Mouse (Mus musculus) liver, postnatal 0 days (tissue): ENCODE measurements around the gene Gm20594. TPM values are rescaled to one million over a fixed set of nuclear protein-coding genes. Genes with fewer than 3 reads are reported as not detected.

ENCODE experiments used
- ATAC-seq: fragments of 200-750 bp; cut with Nextera tagmentation; 2 replicates; pipeline ENCODE4 v1.8.0; 2017; ENCODE audit warnings: mild to moderate bottlenecking, moderate library complexity
- DNase-seq: peaks from one replicate; pipeline ENCODE4 v3.0.0-alpha.2; 2016
- H3K27ac ChIP-seq: fragments of 300-500 bp; sonication (generic); 2 replicates; pipeline ENCODE4 v1.5.1; 2014; ENCODE audit warnings: antibody characterized with exemption, moderate library complexity, mild to moderate bottlenecking, low read depth
- H3K27me3 ChIP-seq: fragments of 300-500 bp; sonication (generic); 2 replicates; pipeline ENCODE4 v1.6.1; 2014; ENCODE audit warnings: low read length, control low read depth, mixed read lengths; ENCODE audit not compliant: insufficient read depth
- H3K36me3 ChIP-seq: fragments of 300-500 bp; sonication (generic); replicated peaks from 2 replicates; pipeline ENCODE4 v1.6.1; 2014; ENCODE audit warnings: mild to moderate bottlenecking, control low read depth, low read length, moderate library complexity, mixed read lengths; ENCODE audit not compliant: insufficient read depth
- H3K4me1 ChIP-seq: fragments of 300-500 bp; sonication (generic); 2 replicates; pipeline ENCODE4 v1.6.1; 2014; ENCODE audit warnings: antibody characterized with exemption, mild to moderate bottlenecking, control low read depth; ENCODE audit not compliant: insufficient read depth
- H3K4me2 ChIP-seq: fragments of 300-500 bp; sonication (generic); 2 replicates; pipeline ENCODE4 v1.6.1; 2014; ENCODE audit warnings: low read depth, mild to moderate bottlenecking, low read length, moderate library complexity, mixed read lengths
- H3K4me3 ChIP-seq: fragments of 300-500 bp; sonication (generic); 2 replicates; pipeline ENCODE4 v1.5.1; 2014; ENCODE audit warnings: low read depth, low read length
- H3K9ac ChIP-seq: fragments of 300-500 bp; sonication (generic); replicated peaks from 2 replicates; pipeline ENCODE4 v1.6.1; 2014; ENCODE audit warnings: mild to moderate bottlenecking, moderate library complexity
- H3K9me3 ChIP-seq: fragments of 300-500 bp; sonication (generic); 2 replicates; pipeline ENCODE4 v1.6.1; 2016; ENCODE audit warnings: mild to moderate bottlenecking, control low read depth, low read length, mixed read lengths
- CTCF ChIP-seq: sonication (generic); IDR thresholded peaks from 2 replicates; pipeline ENCODE4 v1.5.1; 2016; ENCODE audit warnings: antibody characterized with exemption, low read depth
- EP300 ChIP-seq: IDR thresholded peaks from 2 replicates; pipeline ENCODE4 v1.6.1; 2016; ENCODE audit warnings: antibody characterized with exemption, low read depth, mild to moderate bottlenecking
- WGBS: fragments of 180-500 bp; shearing (Covaris S2); extraction: QIAGEN DNeasy Blood & Tissue Kit; methylation state at CpG from one replicate; pipeline ENCODE4 v1.1.7; 2014; ENCODE audit not compliant: insufficient replicate concordance; 5-methylcytosine and 5-hydroxymethylcytosine counted together
- polyA plus RNA-seq: library from polyadenylated mRNA; unstranded; fragments of >200 nt; fragmentation: Nextera tagmentation; extraction: Ambion mirVana; gene quantifications from 2 replicates; pipeline ENCODE4 v1.2.1, GENCODE M21; 2015

Gm20594 gene
- polyA plus RNA-seq, result not detected in 2 replicates

DNA sequence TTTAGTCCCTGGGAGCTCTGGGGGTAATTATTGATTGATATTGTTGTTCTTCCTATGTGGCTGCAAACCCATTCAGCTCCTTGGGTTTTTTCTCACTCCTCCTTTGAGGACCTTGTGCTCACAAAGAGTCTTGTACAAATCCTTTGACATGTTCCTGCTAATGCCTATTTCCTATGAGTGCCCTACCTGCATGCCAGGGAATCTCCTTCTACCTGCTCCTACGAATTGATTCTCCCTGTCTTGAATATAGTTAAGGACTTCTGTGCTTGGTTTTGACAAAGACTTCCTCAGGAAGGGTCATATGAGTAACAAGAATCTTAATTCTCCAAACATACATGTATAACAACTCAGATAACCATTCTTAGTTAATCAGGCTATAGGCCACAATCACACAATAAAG is at the start of gene Gm20594:
TSS of gene Gm20594 (plus strand) at position 301 of the 400 bp plus-strand sequence.
- Histone ChIP-seq H3K4me2 (no peak within 1 kb of the TSS), H3K9me3 (no peaks in the 10 kb centered on the region), H3K27me3 (no peaks in the 10 kb centered on the region), H3K36me3 (no peaks in the 10 kb centered on the region), H3K4me1 (no peaks in the 10 kb centered on the region), H3K27ac (no peak within 1 kb of the TSS), H3K9ac (no peak within 1 kb of the TSS), H3K4me3 (no peak within 1 kb of the TSS)
- ATAC-seq, result no peak
- WGBS, result 43% methylated on average over 1 of the region's 1 CpGs
- TF ChIP-seq CTCF, result no peak
- no peak for TF ChIP-seq EP300
- no peak for DNase-seq

GRCm38 (mm10) chr6:79818114-79818513 is 398 bp downstream of the Gm20594 start:
- peak; percentile 74; the same call in 1 of the 2 replicates for ATAC-seq

GRCm38 (mm10) chr6:79833845-79834244 is 16.1 kb downstream of the Gm20594 start:
- no peaks in the 10 kb centered on the region for H3K4me1 ChIP-seq
- no peak overlapping the region for H3K27ac ChIP-seq
- no peak for TF ChIP-seq EP300
- no peak for TF ChIP-seq CTCF
- H3K4me3 ChIP-seq, result no peak overlapping the region
- WGBS, result 65% methylated on average over 4 of the region's 4 CpGs
- H3K4me2 ChIP-seq, result no peak overlapping the region
- no peaks in the 10 kb centered on the region for H3K36me3 ChIP-seq
- DNase-seq, result no peak
- H3K9me3 ChIP-seq, result no peaks in the 10 kb centered on the region
- ATAC-seq, result no peak
- H3K27me3 ChIP-seq, result no peaks in the 10 kb centered on the region
- no peak overlapping the region for H3K9ac ChIP-seq

More at GRCm38 (mm10) chr6:79818114-79818513, 398 bp downstream of the Gm20594 start:
- no peak overlapping the region for H3K9ac ChIP-seq
- no peak for DNase-seq
- WGBS, result 73% methylated on average over 4 of the region's 4 CpGs
- TF ChIP-seq CTCF (no peak), EP300 (no peak)
- no peak overlapping the region for H3K4me2 ChIP-seq
- H3K27ac ChIP-seq, result no peak overlapping the region
- no peaks in the 10 kb centered on the region for H3K27me3 ChIP-seq
- no peak overlapping the region for H3K4me3 ChIP-seq
- no peaks in the 10 kb centered on the region for H3K9me3 ChIP-seq
- no peaks in the 10 kb centered on the region for H3K4me1 ChIP-seq
- no peaks in the 10 kb centered on the region for H3K36me3 ChIP-seq

- 86% methylated on average over 1 of the region's 1 CpGs for WGBS
- Histone ChIP-seq H3K9ac (no peak overlapping the region), H3K36me3 (no peaks in the 10 kb centered on the region), H3K4me1 (no peaks in the 10 kb centered on the region), H3K27ac (no peak overlapping the region), H3K4me2 (no peak overlapping the region), H3K4me3 (no peak overlapping the region), H3K27me3 (no peaks in the 10 kb centered on the region), H3K9me3 (no peaks in the 10 kb centered on the region)
- DNase-seq, result no peak
- ATAC-seq, result no peak
- TF ChIP-seq EP300, result no peak
- TF ChIP-seq CTCF, result no peak
Measured at GRCm38 (mm10) chr6:79846829-79847228, 29.1 kb downstream of the Gm20594 start.

Other genes starting within 250 kb of the Gm20594 start
- gene Lrrtm4, start 201.0 kb downstream of the Gm20594 start, polyA plus RNA-seq, result not detected in 2 replicates